Mouse (Mus musculus): ENCODE data around the gene Adamts9. TPM values are rescaled to one million over a fixed set of nuclear protein-coding genes. Genes with fewer than 3 reads are reported as not detected.

Gene Adamts9
- 0.09 to 0.24 TPM (median 0.22 TPM) in 3 of 4 replicates, not detected in the other for total RNA-seq (2023)

DNA sequence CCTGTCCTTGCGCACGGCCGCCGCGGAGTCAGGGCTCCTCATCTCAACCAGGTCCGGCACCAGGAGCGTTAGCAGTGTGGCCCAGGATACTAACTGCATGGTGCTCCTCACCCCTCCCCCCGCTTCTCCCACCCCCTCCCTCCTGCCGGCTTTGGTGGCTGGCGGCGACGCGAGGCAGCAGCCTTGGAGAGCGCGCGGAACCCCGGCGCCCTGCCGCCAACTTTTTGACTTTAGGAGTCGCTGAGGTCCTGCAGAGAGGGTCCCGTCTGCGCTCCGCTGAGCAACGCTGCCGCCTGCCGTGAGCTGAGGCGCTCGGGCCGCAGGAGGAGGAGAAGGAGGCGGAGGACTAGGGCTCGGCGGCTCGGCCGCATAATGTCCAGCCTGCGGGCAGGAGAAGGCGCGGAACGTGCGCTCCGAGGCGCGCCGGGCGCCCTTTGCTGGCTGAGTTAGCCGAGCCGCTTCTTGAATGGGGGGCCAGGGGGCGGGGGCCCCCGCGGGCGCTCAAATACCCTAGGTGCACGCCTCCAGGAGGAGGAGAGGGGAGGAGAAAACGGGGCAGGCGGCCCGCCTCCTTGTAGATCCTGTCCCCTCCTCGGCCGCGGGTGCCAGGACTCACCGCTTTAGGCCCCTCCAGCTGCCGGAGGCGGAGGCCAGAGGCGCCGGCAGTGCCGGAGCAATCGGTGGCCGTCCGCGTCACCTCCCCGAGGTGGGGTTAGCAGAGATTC lies at the start of gene Adamts9:
Adamts9 (minus strand) TSS at position 436 of the 725 bp plus-strand sequence.

DNA sequence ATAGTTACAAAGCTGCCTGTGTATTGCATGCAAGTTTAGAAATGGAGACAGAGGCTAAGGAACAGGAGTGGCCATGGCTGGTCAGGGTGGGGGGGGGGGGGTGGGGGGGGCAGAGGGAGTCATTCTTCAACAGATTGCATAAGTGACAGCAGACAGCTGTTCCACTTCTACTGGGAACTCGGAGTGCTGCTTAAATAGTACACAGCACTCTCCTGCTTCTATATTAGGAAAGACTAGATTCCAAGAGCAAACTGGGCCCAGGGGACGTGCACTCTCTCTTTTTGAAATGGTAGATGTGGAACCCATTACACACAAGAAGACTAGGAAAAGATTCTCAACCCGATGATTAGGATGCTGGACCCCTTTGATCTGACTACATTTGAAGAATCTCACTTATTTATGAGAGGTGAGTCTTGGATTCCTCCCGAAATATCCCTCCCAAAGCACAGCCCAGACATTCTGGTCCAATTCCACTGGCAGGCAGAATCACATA lies 74.2 kb downstream of the Adamts9 start, which contains the start of gene Gm15737:
Gm15737 (plus strand) TSS at position 269 of the 493 bp plus-strand sequence.

DNA sequence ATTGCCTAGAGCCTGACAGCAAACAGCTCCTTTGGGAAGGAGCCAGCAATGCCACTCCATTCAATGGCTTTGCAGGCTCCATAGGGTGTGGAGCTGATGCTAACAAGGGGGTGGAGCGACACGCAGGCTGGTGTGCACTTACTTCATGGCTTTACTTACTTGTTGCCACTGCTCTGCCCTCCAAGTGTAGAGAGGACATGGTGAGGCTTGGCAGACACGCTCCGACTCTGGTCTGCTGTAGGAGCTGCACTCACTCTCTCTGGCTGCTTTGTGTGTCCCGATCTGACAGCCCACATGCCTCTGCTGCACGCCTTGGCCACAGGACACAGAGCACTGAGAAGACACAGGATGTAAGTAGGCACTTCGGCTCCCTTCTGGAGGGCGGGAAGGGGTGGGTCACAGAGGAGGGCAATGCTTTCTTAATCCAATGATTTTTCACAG lies 127.0 kb downstream of the Adamts9 start, which contains the start of gene A730049H05Rik:
A730049H05Rik (plus strand) TSS at position 168 of the 441 bp plus-strand sequence.

Other genes with a start within 250 kb of the Adamts9 start
- gene Prickle2, start 237.3 kb downstream of the Adamts9 start, total RNA-seq (2023) = not detected in 4 replicates
- gene A730049H05Rik, start 127.0 kb downstream of the Adamts9 start, total RNA-seq (2023) = not detected in 4 replicates
- gene Gm15737, start 74.1 kb downstream of the Adamts9 start, total RNA-seq (2023) = not detected in 4 replicates